Mouse (Mus musculus): ENCODE data around the gene Ano6.

DNA sequence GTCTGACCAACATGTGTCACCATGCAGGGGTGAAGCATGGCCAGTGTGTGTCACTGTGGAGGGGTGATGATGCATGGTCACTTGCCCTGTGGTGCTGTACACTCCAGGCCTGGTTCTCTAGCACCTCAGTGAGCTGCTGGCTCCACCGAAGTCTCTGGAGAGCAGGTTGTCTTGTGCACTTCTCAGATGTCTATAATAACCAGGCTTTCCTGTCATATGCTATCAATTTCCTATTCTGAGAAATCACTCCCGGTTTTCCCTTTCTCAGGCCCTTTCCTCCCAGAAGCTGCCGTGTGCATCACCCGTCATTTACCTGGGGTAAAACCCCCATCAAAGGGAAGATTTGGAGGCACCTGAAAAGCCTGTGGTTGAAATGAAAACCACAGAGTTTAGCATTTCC, 101.5 kb downstream of the Ano6 start:
- TF ChIP-seq CTCF (IDR thresholded peaks at IDR 0.05) (no peak), EP300 (IDR thresholded peaks at IDR 0.05; ENCODE audit: insufficient read depth, low read depth, low read length) (no peak), POLR2A (IDR thresholded peaks at IDR 0.05; ENCODE audit: insufficient read depth, low read depth, low read length) (no peak)
